ENCODE assay signal across 8 mouse cellular contexts in the genomic region with DNA sequence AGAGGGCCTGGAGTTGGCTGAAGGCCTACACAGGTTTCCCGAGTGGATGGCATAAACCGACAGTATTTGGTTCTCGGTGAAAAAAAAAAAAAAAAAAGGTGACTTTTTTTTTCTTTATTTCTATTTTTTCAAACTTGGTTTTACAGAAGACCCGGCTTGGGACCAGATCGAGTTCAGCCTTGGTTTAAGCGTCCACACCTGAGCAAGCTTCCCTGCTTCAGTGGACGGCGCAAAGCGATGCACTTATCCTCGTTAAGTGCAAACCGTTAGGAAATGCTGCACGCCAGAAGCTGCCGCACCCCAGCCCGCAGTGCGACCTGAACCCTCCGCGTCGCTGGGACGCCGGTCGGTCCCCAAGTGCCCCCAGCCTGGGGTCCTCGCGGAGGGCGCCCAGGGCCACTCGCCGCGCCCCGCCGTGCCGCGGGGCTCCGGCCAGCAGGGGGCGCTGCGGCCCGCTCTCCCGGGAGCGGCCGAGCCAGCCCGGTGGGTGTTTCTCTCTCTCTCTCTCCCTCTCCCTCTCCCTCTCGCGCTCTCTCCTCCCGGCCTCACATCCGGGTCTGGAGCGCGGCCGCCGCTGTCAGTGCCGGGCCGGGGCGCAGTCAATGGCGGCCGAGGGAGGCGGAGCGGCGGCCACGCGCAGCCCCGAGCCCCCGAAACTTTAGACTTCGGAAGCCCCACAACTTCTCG. TPM values are rescaled to one million over a fixed set of nuclear protein-coding genes. Genes with fewer than 3 reads are reported as not detected.
DNase-seq lines count a peak whose midpoint lies in the region; ATAC-seq and TF ChIP-seq lines count a peak whose summit lies in the region.

No protein-coding gene starts in this region.

- peak; percentile 92 for TF ChIP-seq CTCF in left cerebral cortex, adult 2 months (IDR thresholded peaks at IDR 0.05)

- peak; percentile 90 for ATAC-seq in activated CD4-positive, CD25-positive, alpha-beta regulatory T cell, adult 4 months
- ATAC-seq in common myeloid progenitor, adult 5-6 weeks (replicated peaks; ENCODE audit: low read depth, poor library complexity, severe bottlenecking), result peak; percentile 91
- peak; percentile 94 for ATAC-seq in megakaryocyte, adult 5-6 weeks (ENCODE audit: poor library complexity, severe bottlenecking)

- H3K27ac ChIP-seq in left cerebral cortex, adult 2 months, result peak overlapping the region; percentile 86

- H3K4me3 ChIP-seq in left cerebral cortex, adult 2 months, result peak overlapping the region; percentile 95

- intact Hi-C loops in left cerebral cortex, adult 2 months (cut with DNase I), result loop anchor here (1.0 to 10.0 kb wide), 5 partner anchors 32 to 320 kb away; a partner anchor contains a TSS

- DNase-seq in gastrocnemius, adult 8-10 months (ENCODE audit: low spot score in 2 of 2), result peak; percentile 72 to 75
- DNase-seq in hindlimb bud, embryonic 11.5 days (ENCODE audit: extremely low spot score, low read depth, low spot score), result peak; percentile 22
- DNase-seq in left cerebral cortex, adult 2 months (ENCODE audit: extremely low spot score in 1 of 2, low spot score in 2 of 2), result peak; percentile 80 to 84
- DNase-seq in right cerebral cortex, adult 18-20 months, result peak; percentile 85
- DNase-seq in urinary bladder, adult 2 months (ENCODE audit: low spot score), result peak; percentile 80

RNA-seq across cellular contexts. Expression of a gene that starts 0.5 kb away (rescaled TPM):
- 10 to 100 TPM; 25.2 to 28.1 TPM for polyA plus RNA-seq in activated CD4-positive, CD25-positive, alpha-beta regulatory T cell, adult 4 months (2017; shearing (Covaris generic))
- 45.4 and 50.2 TPM in 2 replicates for total RNA-seq in common myeloid progenitor, adult 5-6 weeks (2017)
- total RNA-seq in gastrocnemius, adult 8-10 months (2022), result 10 to 100 TPM; 27.7 to 33.2 (median 30.2) TPM
- total RNA-seq in left cerebral cortex, adult 2 months (2021), result 10 to 100 TPM; 65.3 to 73.0 TPM
- 67.3 and 78.2 TPM in 2 replicates for total RNA-seq in megakaryocyte, adult 5-6 weeks (2015)
- total RNA-seq in megakaryocyte, adult 5-6 weeks (2017), result 39.8 and 51.0 TPM in 2 replicates
- polyA plus RNA-seq in urinary bladder, adult 2 months (2012; rRNA removed), result 42.0 and 42.3 TPM in 2 replicates

RNA-seq across cellular contexts. Expression of a gene that starts 32.1 kb away (rescaled TPM):
- 100 to 1,000 TPM; 532 to 579 TPM for polyA plus RNA-seq in activated CD4-positive, CD25-positive, alpha-beta regulatory T cell, adult 4 months (2017; shearing (Covaris generic))
- total RNA-seq in common myeloid progenitor, adult 5-6 weeks (2017), result 349 and 398 TPM in 2 replicates
- 1 to 10 TPM in 3 of 4 experiments, under 1 TPM in 1; 0.58 to 3.8 (median 1.5) TPM for total RNA-seq in gastrocnemius, adult 8-10 months (2022)
- 10 to 100 TPM; 18.9 to 19.3 TPM for total RNA-seq in left cerebral cortex, adult 2 months (2021)
- total RNA-seq in megakaryocyte, adult 5-6 weeks (2015), result 291 and 343 TPM in 2 replicates
- 336 and 397 TPM in 2 replicates for total RNA-seq in megakaryocyte, adult 5-6 weeks (2017)
- polyA plus RNA-seq in urinary bladder, adult 2 months (2012; rRNA removed), result 102 and 109 TPM in 2 replicates

Comparison
In these comparisons a context has a peak if more than half of its experiments do, and no peak if none do; other contexts are left out.
1. Peak in every context shown above with its lines: DNase-seq, ATAC-seq, H3K4me3 ChIP-seq and H3K27ac ChIP-seq.
2. DNase-seq: peak in every context shown above with its lines; median percentile 85 in right cerebral cortex, adult 18-20 months; 82 in left cerebral cortex, adult 2 months; 80 in urinary bladder, adult 2 months; 74 in gastrocnemius, adult 8-10 months; 22 in hindlimb bud, embryonic 11.5 days.
3. RNA of a gene that starts 32.1 kb away (total RNA-seq): 291 to 397 TPM in megakaryocyte, adult 5-6 weeks and 349 to 398 TPM in common myeloid progenitor, adult 5-6 weeks; 18.9 to 19.3 TPM in left cerebral cortex, adult 2 months and 0.58 to 3.8 TPM in gastrocnemius, adult 8-10 months; every median in the first group is over 10 times any median in the second.